Mouse (Mus musculus) heart, embryonic 11.5 days (tissue): ENCODE data around the gene Cdh20. TPM values are rescaled to one million over a fixed set of nuclear protein-coding genes. Genes with fewer than 3 reads are reported as not detected.
"Not testable (repeated sequence)": the region's sequence is repeated elsewhere in the genome, so short reads cannot be mapped to it uniquely, and the experiment has no call there.

ENCODE experiments used
- ATAC-seq: fragments of 200-750 bp; cut with Nextera tagmentation; replicated peaks from 2 replicates; pipeline ENCODE4 v1.8.0; 2017; ENCODE audit warnings: moderate library complexity; ENCODE audit not compliant: insufficient number of reproducible peaks, low FRiP score, low TSS enrichment
- H3K27ac ChIP-seq: fragments of 300-500 bp; sonication (generic); 2 replicates; pipeline ENCODE4 v1.5.1; 2014; ENCODE audit warnings: mild to moderate bottlenecking, low read depth, low read length
- H3K27me3 ChIP-seq: fragments of 300-500 bp; sonication (generic); 2 replicates; pipeline ENCODE4 v1.6.1; 2014; ENCODE audit warnings: mild to moderate bottlenecking, low read length, mixed read lengths; ENCODE audit not compliant: control insufficient read depth, insufficient read depth
- H3K36me3 ChIP-seq: fragments of 300-500 bp; sonication (generic); 2 replicates; pipeline ENCODE4 v1.6.1; 2014; ENCODE audit warnings: mild to moderate bottlenecking, low read length, moderate library complexity, mixed read lengths; ENCODE audit not compliant: control insufficient read depth, insufficient read depth
- H3K4me1 ChIP-seq: fragments of 300-500 bp; sonication (generic); 2 replicates; pipeline ENCODE4 v1.6.1; 2014; ENCODE audit warnings: low read length; ENCODE audit not compliant: control insufficient read depth, insufficient read depth
- H3K4me2 ChIP-seq: fragments of 300-500 bp; sonication (generic); 2 replicates; pipeline ENCODE4 v1.6.1; 2014; ENCODE audit warnings: mild to moderate bottlenecking, moderate library complexity
- H3K4me3 ChIP-seq: fragments of 300-500 bp; sonication (generic); 2 replicates; pipeline ENCODE4 v1.5.1; 2014; ENCODE audit warnings: low read depth, low read length
- H3K9ac ChIP-seq: fragments of 300-500 bp; sonication (generic); 2 replicates; pipeline ENCODE4 v1.6.1; 2014; ENCODE audit warnings: mild to moderate bottlenecking, low read depth, low read length, moderate library complexity
- H3K9me3 ChIP-seq: fragments of 300-500 bp; sonication (generic); replicated peaks from 2 replicates; pipeline ENCODE4 v1.6.1; 2016; ENCODE audit warnings: low read length; ENCODE audit not compliant: control insufficient read depth
- WGBS: fragments of 180-500 bp; shearing (Covaris S2); extraction: QIAGEN DNeasy Blood & Tissue Kit; methylation state at CpG from one replicate; pipeline ENCODE4 v1.1.7; 2014; ENCODE audit not compliant: insufficient replicate concordance; 5-methylcytosine and 5-hydroxymethylcytosine counted together
- polyA plus RNA-seq: library from polyadenylated mRNA; unstranded; fragments of >200 nt; fragmentation: Nextera tagmentation; extraction: Ambion mirVana; gene quantifications from 2 replicates; pipeline ENCODE4 v1.2.1, GENCODE M21; 2014

Cdh20 gene
- polyA plus RNA-seq, 1 experiment from 2014 or later: 0.47 TPM

- Histone ChIP-seq H3K27ac (no peak overlapping the region), H3K27me3 (no peaks in the 10 kb centered on the region), H3K9ac (no peak overlapping the region), H3K4me3 (no peak overlapping the region), H3K9me3 (no peaks in the 10 kb centered on the region), H3K4me2 (no peak overlapping the region), H3K4me1 (0 out of 2 replicates have a peak, but pooled peaks cover 4% of the 10 kb centered on the region), H3K36me3 (no peaks in the 10 kb centered on the region)
- no peak for ATAC-seq
- WGBS: 84% methylated on average over 4 of the region's 4 CpGs
Measured at GRCm38 (mm10) chr1:104936966-104937365, 168.6 kb downstream of the Cdh20 start.

DNA sequence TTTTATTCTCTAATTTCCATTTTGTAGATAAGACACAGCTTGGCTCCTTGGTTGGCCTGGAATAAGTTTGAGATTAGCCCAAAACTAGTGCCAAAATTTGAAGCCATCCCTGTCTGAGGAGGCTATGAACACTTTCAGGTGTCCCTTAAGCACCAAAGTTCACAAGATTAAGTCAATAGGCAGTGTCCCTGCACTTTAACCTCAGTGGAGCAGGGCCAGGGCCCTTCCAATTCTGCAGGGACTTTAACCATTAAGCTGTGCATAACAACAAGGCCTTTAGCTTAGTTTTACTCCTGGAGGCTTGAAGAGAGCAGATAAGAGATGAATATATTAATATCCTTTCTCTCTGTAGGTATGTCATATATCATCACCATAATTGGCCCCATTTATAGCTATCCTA, 170.8 kb downstream of the Cdh20 start:
- Histone ChIP-seq H3K9me3 (no peaks in the 10 kb centered on the region), H3K9ac (no peak overlapping the region), H3K27ac (no peak overlapping the region), H3K4me2 (no peak overlapping the region), H3K36me3 (no peaks in the 10 kb centered on the region), H3K27me3 (no peaks in the 10 kb centered on the region), H3K4me3 (no peak overlapping the region), H3K4me1 (no peaks in the 10 kb centered on the region)
- no peak for ATAC-seq

DNA sequence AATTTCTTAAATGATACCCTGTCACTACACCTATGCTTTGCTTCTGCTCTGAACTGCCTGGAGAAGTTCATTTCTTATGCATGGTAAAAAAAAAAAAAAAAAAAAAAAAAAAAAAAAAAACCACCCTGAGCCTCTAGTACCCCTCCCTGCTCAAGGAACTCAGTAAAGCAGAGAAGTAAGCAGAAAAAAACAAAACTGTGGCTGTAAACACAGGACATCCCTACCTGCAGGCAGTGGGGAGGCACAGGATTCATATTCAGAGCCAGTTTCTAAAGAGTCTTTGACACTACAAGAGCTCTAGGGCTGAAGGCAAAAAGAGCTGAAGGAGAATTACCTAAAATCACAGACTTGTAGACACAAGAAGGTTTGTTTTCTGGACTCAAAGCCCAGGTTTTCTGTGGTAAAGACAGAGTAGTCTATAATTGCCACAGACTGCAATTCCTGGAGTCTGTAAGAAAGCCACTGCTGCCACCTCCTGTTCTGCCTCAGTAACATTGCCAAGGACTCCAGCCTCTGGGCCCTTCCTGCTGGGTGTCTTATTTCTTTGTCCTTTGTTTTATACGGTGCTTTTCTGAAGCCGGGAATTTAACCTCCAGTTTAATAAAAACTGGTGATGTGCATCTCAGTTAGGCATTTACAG, 176.3 kb downstream of the Cdh20 start:
- no peak overlapping the region for H3K27ac ChIP-seq
- no peak overlapping the region for H3K4me2 ChIP-seq
- no peaks in the 10 kb centered on the region for H3K36me3 ChIP-seq
- no peak overlapping the region for H3K4me3 ChIP-seq
- H3K9ac ChIP-seq: no peak overlapping the region
- WGBS: 33% methylated on average over 2 of the region's 2 CpGs
- H3K27me3 ChIP-seq: no peaks in the 10 kb centered on the region
- no peak for ATAC-seq
- no peaks in the 10 kb centered on the region for H3K4me1 ChIP-seq
- H3K9me3 ChIP-seq: no peaks in the 10 kb centered on the region

DNA sequence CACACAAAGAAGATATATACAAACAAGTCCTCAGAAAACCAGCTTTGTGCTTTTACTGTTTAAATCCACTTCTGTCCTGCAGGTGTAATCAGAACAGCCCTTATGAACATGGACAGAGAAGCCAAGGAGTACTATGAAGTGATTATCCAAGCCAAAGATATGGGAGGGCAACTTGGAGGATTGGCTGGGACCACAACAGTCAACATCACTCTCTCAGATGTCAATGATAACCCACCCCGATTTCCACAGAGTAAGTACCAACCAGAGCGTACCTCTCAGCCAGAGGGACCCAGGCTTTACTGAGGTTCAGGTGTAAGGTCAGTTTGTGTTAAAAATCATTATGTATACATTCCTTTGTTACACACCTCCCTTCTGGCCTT, 176.8 kb downstream of the Cdh20 start:
- WGBS: 79% methylated on average over 2 of the region's 2 CpGs
- no peak for ATAC-seq
- no peak overlapping the region for H3K4me3 ChIP-seq

DNA sequence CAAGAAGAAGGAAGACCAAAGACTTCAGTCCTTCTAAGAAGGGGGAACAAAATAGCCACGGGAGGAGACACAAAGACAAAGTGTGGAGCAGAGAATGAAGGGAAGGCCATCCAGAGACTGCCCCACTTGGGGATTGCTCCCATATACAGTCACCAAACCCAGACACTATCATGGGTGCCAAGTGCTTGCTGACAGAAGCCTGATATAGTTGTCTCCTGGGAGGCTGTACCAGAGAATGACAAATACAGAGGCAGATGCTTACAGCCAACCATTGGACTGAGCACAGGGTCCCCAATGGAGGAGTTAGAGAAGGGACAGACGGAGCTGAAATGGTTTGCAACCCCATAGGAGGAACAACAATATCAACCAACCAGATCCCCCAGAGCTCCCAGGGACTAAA, 181.3 kb downstream of the Cdh20 start:
- not testable (repeated sequence) for H3K9ac ChIP-seq, H3K9me3 ChIP-seq, H3K4me2 ChIP-seq, H3K4me1 ChIP-seq, H3K27me3 ChIP-seq, H3K4me3 ChIP-seq, H3K36me3 ChIP-seq
- ATAC-seq: peak; percentile 66; the same call in 1 of the 2 replicates
- 40% methylated on average over 2 of the region's 2 CpGs for WGBS
- peak overlapping the region; percentile 15; the same call in 1 of the 2 replicates for H3K27ac ChIP-seq

More for the DNA sequence above, 176.8 kb downstream of the Cdh20 start:
- H3K36me3 ChIP-seq: no peaks in the 10 kb centered on the region
- no peaks in the 10 kb centered on the region for H3K9me3 ChIP-seq
- no peak overlapping the region for H3K27ac ChIP-seq
- no peak overlapping the region for H3K9ac ChIP-seq
- no peaks in the 10 kb centered on the region for H3K27me3 ChIP-seq
- no peaks in the 10 kb centered on the region for H3K4me1 ChIP-seq
- no peak overlapping the region for H3K4me2 ChIP-seq

DNA sequence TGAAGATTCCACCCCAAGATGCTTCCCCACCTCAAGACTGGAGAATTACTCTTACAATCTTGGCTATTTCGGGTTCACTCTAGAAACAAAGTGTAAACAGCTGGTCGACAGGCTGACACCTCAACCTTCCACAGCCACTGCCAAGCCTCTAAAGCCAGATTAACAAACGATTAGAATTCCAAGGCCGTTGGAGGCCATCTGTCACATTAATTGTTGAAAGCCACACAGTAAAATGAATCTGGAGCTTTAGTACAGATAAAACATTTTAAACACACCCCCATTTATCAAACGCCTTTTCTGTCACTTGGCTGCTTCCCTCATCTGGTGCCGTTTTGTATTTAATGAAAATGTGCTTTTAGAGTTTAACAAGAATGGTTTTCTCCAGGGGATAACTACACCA, 188.7 kb downstream of the Cdh20 start:
- Histone ChIP-seq H3K9ac (no peak overlapping the region), H3K36me3 (no peaks in the 10 kb centered on the region), H3K9me3 (no peaks in the 10 kb centered on the region), H3K4me3 (no peak overlapping the region), H3K27ac (no peak overlapping the region), H3K27me3 (no peaks in the 10 kb centered on the region), H3K4me2 (no peak overlapping the region), H3K4me1 (peaks cover 2% of the 10 kb centered on the region; the same call in 1 of the 2 replicates)
- WGBS: 22% methylated on average over 6 of the region's 6 CpGs
- ATAC-seq: no peak

DNA sequence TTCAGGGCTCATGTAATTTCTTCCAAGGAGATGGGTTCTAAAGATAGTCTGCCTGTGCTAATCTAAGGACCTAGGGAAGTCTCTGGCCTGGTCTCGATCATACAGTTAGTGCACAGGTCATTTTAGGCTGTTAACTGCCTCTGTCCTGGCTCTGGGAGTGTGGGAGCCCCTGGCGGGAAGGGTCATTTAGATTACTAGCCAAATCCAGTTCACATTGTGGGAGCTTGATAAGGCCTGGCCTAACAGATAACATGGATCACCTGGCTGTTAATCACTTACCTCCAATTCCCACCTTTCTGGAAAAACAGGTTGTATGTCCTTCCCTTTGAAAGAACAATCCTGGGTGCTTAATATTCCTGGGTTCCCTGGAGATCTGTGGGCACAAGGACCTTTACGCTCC, 193.3 kb downstream of the Cdh20 start:
- H3K27me3 ChIP-seq: no peaks in the 10 kb centered on the region
- no peaks in the 10 kb centered on the region for H3K9me3 ChIP-seq
- no peak overlapping the region for H3K4me2 ChIP-seq
- H3K9ac ChIP-seq: no peak overlapping the region
- ATAC-seq: no peak
- no peak overlapping the region for H3K27ac ChIP-seq
- 60% methylated on average over 3 of the region's 3 CpGs for WGBS
- no peaks in the 10 kb centered on the region for H3K36me3 ChIP-seq
- peaks cover 2% of the 10 kb centered on the region; the same call in 1 of the 2 replicates for H3K4me1 ChIP-seq
- H3K4me3 ChIP-seq: no peak overlapping the region

- Histone ChIP-seq H3K4me3 (no peak overlapping the region), H3K4me2 (no peak overlapping the region), H3K36me3 (no peaks in the 10 kb centered on the region), H3K4me1 (no peaks in the 10 kb centered on the region), H3K27me3 (no peaks in the 10 kb centered on the region), H3K9me3 (no peaks in the 10 kb centered on the region), H3K9ac (no peak overlapping the region), H3K27ac (no peak overlapping the region)
- ATAC-seq: no peak
- WGBS: 85% methylated on average over 4 of the region's 4 CpGs
Measured at GRCm38 (mm10) chr1:104962257-104962656, 193.9 kb downstream of the Cdh20 start.

DNA sequence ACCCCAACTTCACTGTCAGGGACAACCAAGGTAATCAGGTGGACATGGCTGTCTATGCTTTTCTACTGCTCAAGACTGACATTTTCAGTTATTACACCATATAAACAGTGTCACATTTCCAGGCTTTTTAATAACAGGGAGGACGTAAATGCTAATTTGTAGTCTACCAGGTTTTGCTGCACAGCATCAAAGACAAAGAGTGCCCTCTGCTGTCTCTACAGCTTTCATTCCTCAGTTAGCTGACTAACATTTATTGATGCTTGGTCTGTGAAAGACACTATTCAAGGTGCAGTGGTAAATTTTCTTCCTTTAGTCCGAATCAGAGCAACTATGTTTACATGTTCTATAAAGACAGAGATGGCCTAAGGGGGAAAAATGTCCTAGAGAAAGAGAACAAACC, 210.7 kb downstream of the Cdh20 start:
- ATAC-seq: no peak
- WGBS: 62% methylated on average over 2 of the region's 2 CpGs
- Histone ChIP-seq H3K9ac (no peak overlapping the region), H3K4me3 (no peak overlapping the region), H3K27me3 (no peaks in the 10 kb centered on the region), H3K4me2 (no peak overlapping the region), H3K36me3 (no peaks in the 10 kb centered on the region), H3K4me1 (no peaks in the 10 kb centered on the region), H3K27ac (no peak overlapping the region), H3K9me3 (no peaks in the 10 kb centered on the region)
